Mouse (Mus musculus) small intestine, adult 2 months (tissue): ENCODE measurements around the gene Ttll12.

Source experiments
- CTCF ChIP-seq: fragments of 200-500 bp; IDR thresholded peaks from 2 replicates; pipeline ENCODE4 v1.5.1; 2012; ENCODE audit warnings: low read depth, mild to moderate bottlenecking, control low read depth, inconsistent platforms, low read length, moderate library complexity, mixed read lengths; ENCODE audit not compliant: insufficient replicate concordance, insufficient read length; ENCODE audit errors: extremely low read depth
- POLR2A ChIP-seq: fragments of 200-500 bp; IDR thresholded peaks from 2 replicates; pipeline ENCODE4 v1.6.1; 2012; ENCODE audit warnings: low read depth, mild to moderate bottlenecking, control low read depth, inconsistent platforms, low read length, moderate library complexity

DNA sequence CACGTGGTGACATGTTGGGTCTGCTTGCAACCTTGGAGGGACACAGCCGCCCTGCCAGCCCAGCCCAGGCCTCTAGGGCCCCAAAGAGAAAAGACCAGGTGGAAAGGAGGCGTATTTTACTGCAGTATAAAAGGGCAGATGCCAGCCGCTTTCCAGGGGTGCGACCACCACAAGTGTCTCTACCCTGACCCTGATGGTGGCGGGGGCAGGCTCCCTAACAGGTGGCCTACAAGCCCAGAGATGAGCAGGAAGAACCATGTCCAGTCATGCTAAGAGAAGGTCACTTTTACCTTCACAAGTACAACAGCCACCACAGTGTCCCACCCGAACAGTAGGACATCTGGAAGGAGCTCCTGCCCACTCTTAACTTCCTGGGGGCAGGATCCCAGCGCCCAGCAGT is 19.4 kb downstream of the Ttll12 start:
- no peak for TF ChIP-seq CTCF
- no peak for TF ChIP-seq POLR2A
